Mouse (Mus musculus): ENCODE measurements at regions not wholly inside any gene's neighbourhood (a gene's known extent, or its start where the extent isn't known, plus 50 kb on each side); places are given as distances from the start of the nearest gene placed in this dataset.

DNA sequence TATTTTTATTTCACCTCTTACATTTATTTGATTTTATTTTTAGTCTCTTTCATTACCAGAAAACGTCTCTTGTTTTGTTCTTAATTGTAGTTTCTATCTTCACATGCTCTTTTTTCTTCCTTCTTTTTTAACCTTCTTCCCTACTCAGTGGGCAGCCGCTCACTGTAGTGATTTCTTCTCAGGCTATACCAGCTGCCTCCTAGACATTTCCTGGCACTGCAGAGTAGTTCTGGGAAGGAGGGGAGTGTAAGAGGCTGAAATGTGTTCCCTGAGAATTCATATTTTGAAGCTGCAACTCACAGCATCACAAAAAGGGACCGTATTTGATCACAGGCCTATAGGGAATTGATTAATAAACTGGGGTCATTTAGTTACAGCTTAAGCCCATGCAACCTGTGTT is 1720.5 kb upstream of the Impad1 start:
- TF ChIP-seq FLI1 (IDR thresholded peaks at IDR 0.05; ENCODE audit: low read length) (no peak), GATA1 (IDR thresholded peaks at IDR 0.05; ENCODE audit: borderline replicate concordance, low read length) (no peak)

Measured in megakaryocyte, embryonic 14.5 days (primary cell).